Mouse (Mus musculus) ES-Bruce4 (cell line): Measurements from ENCODE around the gene Kdelc1. TPM values are rescaled to one million over a fixed set of nuclear protein-coding genes. Genes with fewer than 3 reads are reported as not detected.

ENCODE experiments used
- H3K27ac ChIP-seq: 2 replicates; pipeline ENCODE4 v1.5.1; 2012; ENCODE audit warnings: low read length, inconsistent platforms; ENCODE audit not compliant: insufficient read depth
- H3K27me3 ChIP-seq: 2 replicates; pipeline ENCODE4 v1.6.1; 2012; ENCODE audit warnings: mild to moderate bottlenecking, low read length, inconsistent platforms; ENCODE audit not compliant: control insufficient read depth, poor library complexity, insufficient read depth, severe bottlenecking
- H3K36me3 ChIP-seq: 2 replicates; pipeline ENCODE4 v1.6.1; 2012; ENCODE audit warnings: inconsistent platforms, mild to moderate bottlenecking, low read length, moderate library complexity; ENCODE audit not compliant: control insufficient read depth, poor library complexity, insufficient read depth, severe bottlenecking
- H3K4me1 ChIP-seq: one replicate; pipeline ENCODE4 v1.8.1; 2011; ENCODE audit warnings: low read length; ENCODE audit not compliant: control insufficient read depth, insufficient read depth
- H3K4me3 ChIP-seq: 2 replicates; pipeline ENCODE4 v1.5.1; 2011; ENCODE audit warnings: low read depth, mild to moderate bottlenecking, low read length
- H3K9ac ChIP-seq: 2 replicates; pipeline ENCODE4 v1.6.1; 2012; ENCODE audit warnings: low read depth, mild to moderate bottlenecking, inconsistent platforms; ENCODE audit not compliant: poor library complexity, severe bottlenecking
- H3K9me3 ChIP-seq: replicated peaks from 2 replicates; pipeline ENCODE4 v1.6.1; 2012; ENCODE audit warnings: mild to moderate bottlenecking, low read length, inconsistent platforms; ENCODE audit not compliant: control insufficient read depth, poor library complexity, insufficient read depth, severe bottlenecking
- CTCF ChIP-seq: IDR thresholded peaks from one replicate; pipeline ENCODE4 v1.8.1; 2011; ENCODE audit warnings: low read depth, low read length
- EP300 ChIP-seq: IDR thresholded peaks from 2 replicates; pipeline ENCODE4 v1.6.1; 2011; ENCODE audit warnings: low read depth, low read length; ENCODE audit not compliant: insufficient read depth
- POLR2A ChIP-seq: IDR thresholded peaks from one replicate; pipeline ENCODE4 v1.8.1; 2011; ENCODE audit warnings: low read length; ENCODE audit not compliant: insufficient read depth
- polyA plus RNA-seq: library from polyadenylated mRNA; stranded (reverse); fragments of >200 nt; gene quantifications from 2 replicates; pipeline ENCODE4 v1.2.4, GENCODE M21; 2011; ENCODE audit warnings: low read depth; ENCODE audit not compliant: missing spikeins, insufficient read depth, insufficient read length

Gene Kdelc1
- polyA plus RNA-seq, 1 experiment: 31.5 TPM

- Histone ChIP-seq H3K4me3 (peak within 1 kb of the TSS; percentile 95), H3K27me3 (no peaks in the 10 kb centered on the region), H3K27ac (no peak within 1 kb of the TSS), H3K36me3 (peaks cover 10% of the 10 kb centered on the region), H3K9ac (peak within 1 kb of the TSS; percentile 85), H3K9me3 (no peaks in the 10 kb centered on the region), H3K4me1 (no peaks in the 10 kb centered on the region)
- TF ChIP-seq CTCF (no peak), POLR2A (no peak), EP300 (no peak)
Observed at GRCm38 (mm10) chr1:44102259-44102717, 16.3 kb downstream of the Kdelc1 start, which contains the start of gene Tex30. Gene Tex30 (minus strand): TSS chr1:44102441.

DNA sequence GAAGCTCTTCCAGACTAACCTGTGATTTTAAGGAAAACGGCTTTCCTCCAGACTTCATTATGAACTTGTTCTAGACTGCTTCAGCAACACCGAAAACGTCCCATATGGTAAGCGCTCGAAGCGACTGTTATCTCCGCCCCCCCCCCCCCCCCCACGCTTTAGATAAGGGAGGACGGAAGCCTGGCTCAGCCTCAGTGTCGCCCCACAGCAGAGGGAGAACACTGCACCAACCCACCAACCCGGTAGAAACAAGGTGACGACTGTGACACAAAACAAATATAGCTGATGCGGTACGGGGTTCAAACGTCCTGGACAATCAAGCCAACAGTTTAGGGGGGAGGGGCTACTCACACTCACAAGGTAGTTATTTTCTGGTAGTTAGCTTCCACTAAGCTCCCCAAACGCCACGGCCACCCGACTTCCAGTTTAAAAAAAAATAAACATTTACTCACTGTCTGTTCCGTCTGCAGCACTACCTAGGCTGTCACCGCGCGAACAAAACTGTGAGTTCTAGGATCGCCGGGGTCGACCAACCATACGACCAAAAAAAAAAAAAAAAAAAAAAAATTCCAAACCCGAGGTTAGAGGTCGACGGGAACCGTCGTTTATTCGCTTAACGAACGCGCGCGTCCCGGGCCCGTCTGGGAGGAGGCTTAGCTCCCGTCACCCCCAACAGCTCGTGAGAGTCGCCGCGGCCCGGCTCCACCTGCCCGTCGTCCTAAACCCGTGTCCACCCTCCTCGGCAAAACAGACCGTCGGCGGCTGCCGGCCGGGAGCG, 17.0 kb downstream of the Kdelc1 start:
- Histone ChIP-seq H3K27me3 (no peaks in the 10 kb centered on the region), H3K36me3 (peaks cover 11% of the 10 kb centered on the region), H3K4me1 (no peaks in the 10 kb centered on the region), H3K27ac (no peak overlapping the region), H3K4me3 (peak overlapping the region; percentile 95), H3K9ac (peak overlapping the region; percentile 85), H3K9me3 (no peaks in the 10 kb centered on the region; the same call in 1 of the 2 replicates)
- TF ChIP-seq CTCF (no peak), POLR2A (no peak), EP300 (no peak)

GRCm38 (mm10) chr1:44064625-44065024, 54.0 kb downstream of the Kdelc1 start:
- no peaks in the 10 kb centered on the region for H3K9me3 ChIP-seq
- H3K27ac ChIP-seq: no peak overlapping the region
- H3K36me3 ChIP-seq: no peaks in the 10 kb centered on the region
- H3K27me3 ChIP-seq: no peaks in the 10 kb centered on the region; the same call in 1 of the 2 replicates
- TF ChIP-seq CTCF (no peak), EP300 (no peak), POLR2A (no peak)
- no peak overlapping the region for H3K9ac ChIP-seq
- no peak overlapping the region for H3K4me3 ChIP-seq
- H3K4me1 ChIP-seq: no peaks in the 10 kb centered on the region

DNA sequence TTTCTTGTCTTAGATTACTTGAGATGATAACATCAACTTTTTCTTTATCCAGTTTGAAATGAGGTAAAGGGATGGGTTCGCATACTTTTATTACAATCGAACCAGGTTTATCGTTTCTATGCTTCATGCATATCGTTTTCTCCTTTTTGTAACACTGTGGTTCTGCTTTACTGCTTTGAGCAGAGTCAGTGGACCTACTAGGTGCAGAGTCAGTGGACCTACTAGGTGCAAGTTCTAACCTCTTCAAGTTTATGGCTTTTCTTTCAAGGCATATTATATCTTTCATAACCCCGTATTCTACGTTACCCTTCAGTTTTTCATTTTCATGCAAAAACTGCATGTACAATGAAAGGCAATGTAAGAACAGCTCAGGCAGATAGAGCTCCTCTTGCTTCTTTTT, 55.2 kb downstream of the Kdelc1 start:
- no peaks in the 10 kb centered on the region for H3K4me1 ChIP-seq
- H3K9ac ChIP-seq: no peak overlapping the region
- no peaks in the 10 kb centered on the region for H3K9me3 ChIP-seq
- no peaks in the 10 kb centered on the region; the same call in 1 of the 2 replicates for H3K27me3 ChIP-seq
- TF ChIP-seq CTCF (no peak), EP300 (no peak), POLR2A (no peak)
- H3K36me3 ChIP-seq: no peaks in the 10 kb centered on the region
- no peak overlapping the region for H3K4me3 ChIP-seq
- no peak overlapping the region for H3K27ac ChIP-seq

- no peak within 1 kb of the TSS for H3K4me3 ChIP-seq
- TF ChIP-seq POLR2A: no peak
- TF ChIP-seq CTCF: no peak
- TF ChIP-seq EP300: no peak
- no peak within 1 kb of the TSS for H3K27ac ChIP-seq
- no peaks in the 10 kb centered on the region for H3K36me3 ChIP-seq
- H3K27me3 ChIP-seq: no peaks in the 10 kb centered on the region; the same call in 1 of the 2 replicates
- no peaks in the 10 kb centered on the region for H3K4me1 ChIP-seq
- no peak within 1 kb of the TSS for H3K9ac ChIP-seq
- no peaks in the 10 kb centered on the region for H3K9me3 ChIP-seq
Observed at GRCm38 (mm10) chr1:44061836-44062235, 56.8 kb downstream of the Kdelc1 start, which contains the start of gene Gm8251. Gene Gm8251 (minus strand): TSS chr1:44061936.

- H3K27me3 ChIP-seq: no peaks in the 10 kb centered on the region; the same call in 1 of the 2 replicates
- TF ChIP-seq EP300: no peak
- TF ChIP-seq POLR2A: no peak
- no peak for TF ChIP-seq CTCF
- no peak overlapping the region for H3K27ac ChIP-seq
- no peaks in the 10 kb centered on the region for H3K36me3 ChIP-seq
- H3K4me1 ChIP-seq: no peaks in the 10 kb centered on the region
- no peak overlapping the region for H3K4me3 ChIP-seq
- no peaks in the 10 kb centered on the region for H3K9me3 ChIP-seq
- H3K9ac ChIP-seq: no peak overlapping the region
Observed at GRCm38 (mm10) chr1:44057805-44058204, 60.8 kb downstream of the Kdelc1 start.

Other genes starting within 250 kb of the Kdelc1 start
- 109 and 116 TPM in 2 replicates for gene Tpp2, start 185.2 kb downstream of the Kdelc1 start, polyA plus RNA-seq
- not detected in 2 replicates for gene Mettl21c, start 98.8 kb downstream of the Kdelc1 start, polyA plus RNA-seq
- gene Gm8251, start 56.9 kb downstream of the Kdelc1 start, polyA plus RNA-seq: not detected in 2 replicates
- gene Tex30, start 16.4 kb downstream of the Kdelc1 start, polyA plus RNA-seq: 48.5 and 49.6 TPM in 2 replicates
- 44.1 and 50.2 TPM in 2 replicates for gene Bivm, start 149 bp upstream of the Kdelc1 start, polyA plus RNA-seq
- 59.9 and 66.9 TPM in 2 replicates for gene Ercc5, start 28.9 kb upstream of the Kdelc1 start, polyA plus RNA-seq
- gene Mettl21e, start 100.2 kb upstream of the Kdelc1 start, polyA plus RNA-seq: not detected in 2 replicates